Mouse (Mus musculus): ENCODE results near the gene Cul9. TPM values are rescaled to one million over a fixed set of nuclear protein-coding genes. Genes with fewer than 3 reads are reported as not detected.

Gene Cul9
- total and polyA plus RNA-seq, 2 experiments from 2014 or later, result 6.1 to 20.3 TPM

GRCm38 (mm10) chr17:46590439-46590838, 44.3 kb upstream of the Cul9 start:
- Histone ChIP-seq H3K9me3 (replicated peaks; ENCODE audit: control insufficient read depth, low read length) (no peaks in the 10 kb centered on the region), H3K36me3 (replicated peaks; ENCODE audit: control insufficient read depth, insufficient read depth, low read length) (peaks cover 38% of the 10 kb centered on the region), H3K4me1 (ENCODE audit: control insufficient read depth, insufficient read depth) (peaks cover 7% of the 10 kb centered on the region; the same call in 1 of the 2 replicates), H3K27me3 (ENCODE audit: control insufficient read depth, insufficient read depth, low read length) (no peaks in the 10 kb centered on the region), H3K4me2 (ENCODE audit: low read depth, low read length) (no peak overlapping the region), H3K27ac (ENCODE audit: low read depth) (no peak overlapping the region), H3K4me3 (ENCODE audit: low read depth, low read length) (no peak overlapping the region), H3K9ac (replicated peaks; ENCODE audit: low read depth, low read length) (no peak overlapping the region)
- ATAC-seq (ENCODE audit: insufficient read depth, low read depth) (no peak), DNase-seq (ENCODE audit: low spot score) (no peak)
- 91% methylated on average over 7 of the region's 7 CpGs for WGBS
- TF ChIP-seq CTCF (IDR thresholded peaks at IDR 0.05; ENCODE audit: low read depth), result no peak
- TF ChIP-seq EP300 (IDR thresholded peaks at IDR 0.05; ENCODE audit: low read depth), result no peak

- Histone ChIP-seq H3K27ac (ENCODE audit: low read depth) (no peak overlapping the region), H3K27me3 (ENCODE audit: control insufficient read depth, insufficient read depth, low read length) (no peaks in the 10 kb centered on the region), H3K4me3 (ENCODE audit: low read depth, low read length) (no peak overlapping the region), H3K4me1 (ENCODE audit: control insufficient read depth, insufficient read depth) (peaks cover 7% of the 10 kb centered on the region; the same call in 1 of the 2 replicates), H3K9me3 (replicated peaks; ENCODE audit: control insufficient read depth, low read length) (no peaks in the 10 kb centered on the region), H3K9ac (replicated peaks; ENCODE audit: low read depth, low read length) (no peak overlapping the region), H3K36me3 (replicated peaks; ENCODE audit: control insufficient read depth, insufficient read depth, low read length) (peaks cover 44% of the 10 kb centered on the region), H3K4me2 (ENCODE audit: low read depth, low read length) (no peak overlapping the region)
- DNase-seq (ENCODE audit: low spot score) (no peak), ATAC-seq (ENCODE audit: insufficient read depth, low read depth) (no peak)
- WGBS, result 85% methylated on average over 16 of the region's 16 CpGs
- no peak for TF ChIP-seq CTCF (IDR thresholded peaks at IDR 0.05; ENCODE audit: low read depth)
- no peak for TF ChIP-seq EP300 (IDR thresholded peaks at IDR 0.05; ENCODE audit: low read depth)
Measured at GRCm38 (mm10) chr17:46589635-46590314, 43.6 kb upstream of the Cul9 start.

- no peak overlapping the region for H3K9ac ChIP-seq (replicated peaks; ENCODE audit: low read depth, low read length)
- peaks cover 47% of the 10 kb centered on the region for H3K36me3 ChIP-seq (replicated peaks; ENCODE audit: control insufficient read depth, insufficient read depth, low read length)
- ATAC-seq (ENCODE audit: insufficient read depth, low read depth) (no peak), DNase-seq (ENCODE audit: low spot score) (no peak)
- H3K27me3 ChIP-seq (ENCODE audit: control insufficient read depth, insufficient read depth, low read length), result no peaks in the 10 kb centered on the region
- no peaks in the 10 kb centered on the region for H3K9me3 ChIP-seq (replicated peaks; ENCODE audit: control insufficient read depth, low read length)
- peaks cover 7% of the 10 kb centered on the region; the same call in 1 of the 2 replicates for H3K4me1 ChIP-seq (ENCODE audit: control insufficient read depth, insufficient read depth)
- H3K4me2 ChIP-seq (ENCODE audit: low read depth, low read length), result no peak overlapping the region
- WGBS, result 88% methylated on average over 6 of the region's 6 CpGs
- no peak overlapping the region for H3K4me3 ChIP-seq (ENCODE audit: low read depth, low read length)
- H3K27ac ChIP-seq (ENCODE audit: low read depth), result no peak overlapping the region
- TF ChIP-seq CTCF (IDR thresholded peaks at IDR 0.05; ENCODE audit: low read depth) (no peak), EP300 (IDR thresholded peaks at IDR 0.05; ENCODE audit: low read depth) (no peak)
Measured at GRCm38 (mm10) chr17:46588913-46589312, 42.7 kb upstream of the Cul9 start.

GRCm38 (mm10) chr17:46588173-46588572, 42.0 kb upstream of the Cul9 start:
- H3K27me3 ChIP-seq (ENCODE audit: control insufficient read depth, insufficient read depth, low read length), result no peaks in the 10 kb centered on the region
- H3K4me1 ChIP-seq (ENCODE audit: control insufficient read depth, insufficient read depth), result peaks cover 5% of the 10 kb centered on the region; the same call in 1 of the 2 replicates
- TF ChIP-seq EP300 (IDR thresholded peaks at IDR 0.05; ENCODE audit: low read depth), result no peak
- no peak for TF ChIP-seq CTCF (IDR thresholded peaks at IDR 0.05; ENCODE audit: low read depth)
- WGBS, result 88% methylated on average over 9 of the region's 9 CpGs
- no peak overlapping the region for H3K4me3 ChIP-seq (ENCODE audit: low read depth, low read length)
- no peak for DNase-seq (ENCODE audit: low spot score)
- no peaks in the 10 kb centered on the region for H3K9me3 ChIP-seq (replicated peaks; ENCODE audit: control insufficient read depth, low read length)
- no peak overlapping the region for H3K4me2 ChIP-seq (ENCODE audit: low read depth, low read length)
- no peak overlapping the region for H3K9ac ChIP-seq (replicated peaks; ENCODE audit: low read depth, low read length)
- H3K27ac ChIP-seq (ENCODE audit: low read depth), result no peak overlapping the region
- H3K36me3 ChIP-seq (replicated peaks; ENCODE audit: control insufficient read depth, insufficient read depth, low read length), result peaks cover 47% of the 10 kb centered on the region
- ATAC-seq (ENCODE audit: insufficient read depth, low read depth), result no peak

- no peaks in the 10 kb centered on the region for H3K4me1 ChIP-seq (ENCODE audit: control insufficient read depth, insufficient read depth)
- no peaks in the 10 kb centered on the region for H3K9me3 ChIP-seq (replicated peaks; ENCODE audit: control insufficient read depth, low read length)
- H3K36me3 ChIP-seq (replicated peaks; ENCODE audit: control insufficient read depth, insufficient read depth, low read length), result peaks cover 57% of the 10 kb centered on the region
Measured at GRCm38 (mm10) chr17:46586327-46586726, 40.1 kb upstream of the Cul9 start.

GRCm38 (mm10) chr17:46578650-46579049, 32.5 kb upstream of the Cul9 start:
- H3K9ac ChIP-seq (replicated peaks; ENCODE audit: low read depth, low read length), result no peak overlapping the region
- TF ChIP-seq EP300 (IDR thresholded peaks at IDR 0.05; ENCODE audit: low read depth), result no peak
- peak; percentile 36; the same call in 1 of the 2 replicates for TF ChIP-seq CTCF (IDR thresholded peaks at IDR 0.05; ENCODE audit: low read depth)
- no peak overlapping the region for H3K4me2 ChIP-seq (ENCODE audit: low read depth, low read length)
- H3K27me3 ChIP-seq (ENCODE audit: control insufficient read depth, insufficient read depth, low read length), result no peaks in the 10 kb centered on the region
- WGBS, result 79% methylated on average over 5 of the region's 5 CpGs
- ATAC-seq (ENCODE audit: insufficient read depth, low read depth) (0 out of 2 replicates have a peak, but pooled peaks have one; percentile 27), DNase-seq (ENCODE audit: low spot score) (no peak)
- H3K27ac ChIP-seq (ENCODE audit: low read depth), result no peak overlapping the region
- no peak overlapping the region for H3K4me3 ChIP-seq (ENCODE audit: low read depth, low read length)
- no peaks in the 10 kb centered on the region for H3K4me1 ChIP-seq (ENCODE audit: control insufficient read depth, insufficient read depth)
- H3K36me3 ChIP-seq (replicated peaks; ENCODE audit: control insufficient read depth, insufficient read depth, low read length), result peaks cover 69% of the 10 kb centered on the region
- H3K9me3 ChIP-seq (replicated peaks; ENCODE audit: control insufficient read depth, low read length), result no peaks in the 10 kb centered on the region

More at GRCm38 (mm10) chr17:46586327-46586726, 40.1 kb upstream of the Cul9 start:
- WGBS, result 90% methylated on average over 8 of the region's 8 CpGs
- no peak for ATAC-seq (ENCODE audit: insufficient read depth, low read depth)
- no peak for DNase-seq (ENCODE audit: low spot score)
- no peak overlapping the region for H3K27ac ChIP-seq (ENCODE audit: low read depth)
- H3K27me3 ChIP-seq (ENCODE audit: control insufficient read depth, insufficient read depth, low read length), result no peaks in the 10 kb centered on the region
- H3K4me2 ChIP-seq (ENCODE audit: low read depth, low read length), result no peak overlapping the region
- TF ChIP-seq CTCF (IDR thresholded peaks at IDR 0.05; ENCODE audit: low read depth) (no peak), EP300 (IDR thresholded peaks at IDR 0.05; ENCODE audit: low read depth) (no peak)
- no peak overlapping the region for H3K9ac ChIP-seq (replicated peaks; ENCODE audit: low read depth, low read length)
- no peak overlapping the region for H3K4me3 ChIP-seq (ENCODE audit: low read depth, low read length)
